Mouse (Mus musculus): Measurements from ENCODE around the gene Tmem213. TPM values are rescaled to one million over a fixed set of nuclear protein-coding genes. Genes with fewer than 3 reads are reported as not detected.

The Tmem213 gene
- total RNA-seq, 2 experiments from 2014 or later, result not detected

DNA sequence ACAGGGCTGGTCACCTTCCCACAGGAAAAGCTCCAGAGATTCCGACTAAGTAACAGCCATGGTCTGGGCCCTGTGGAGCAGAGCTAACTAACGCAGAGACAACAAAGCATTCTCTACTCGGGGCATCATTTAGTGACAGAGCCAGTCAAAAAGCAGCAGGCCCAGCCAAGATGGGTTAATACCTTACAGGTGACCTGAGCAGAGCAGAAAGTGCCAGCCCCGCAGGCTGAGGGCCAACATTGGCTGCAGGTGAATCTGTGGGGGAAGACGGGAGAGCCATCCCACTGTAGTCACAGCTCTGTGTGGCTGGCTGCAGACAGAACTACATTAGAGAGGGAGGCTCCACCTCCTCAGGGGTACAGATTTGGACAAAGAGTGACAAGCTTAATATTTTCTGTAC lies 38.2 kb downstream of the Tmem213 start:
- ATAC-seq (replicated peaks; ENCODE audit: low FRiP score, low TSS enrichment, poor library complexity, severe bottlenecking), result 0 out of 2 replicates have a peak, but pooled peaks have one; percentile 16

DNA sequence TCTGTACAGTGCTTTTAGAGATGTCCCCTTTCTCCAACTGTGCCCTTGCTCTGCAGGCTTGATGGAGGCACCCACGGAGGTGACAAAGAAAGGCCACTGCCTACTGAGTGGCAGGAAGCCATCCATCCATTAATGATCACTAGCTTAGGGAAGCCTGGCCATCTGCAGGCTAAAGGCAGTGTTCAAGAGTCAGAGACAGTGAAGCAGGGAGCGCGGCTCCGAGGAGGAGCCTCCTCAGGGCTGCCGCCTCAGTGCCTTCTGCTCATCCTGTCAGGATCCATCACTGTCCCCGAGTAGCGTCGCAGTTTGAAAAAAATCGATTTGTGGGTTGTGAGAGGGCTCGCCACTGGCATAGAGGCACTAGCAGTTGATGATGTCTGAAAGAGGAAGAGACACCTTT lies 39.6 kb downstream of the Tmem213 start:
- ATAC-seq (replicated peaks; ENCODE audit: low FRiP score, low TSS enrichment, poor library complexity, severe bottlenecking), result no peak

DNA sequence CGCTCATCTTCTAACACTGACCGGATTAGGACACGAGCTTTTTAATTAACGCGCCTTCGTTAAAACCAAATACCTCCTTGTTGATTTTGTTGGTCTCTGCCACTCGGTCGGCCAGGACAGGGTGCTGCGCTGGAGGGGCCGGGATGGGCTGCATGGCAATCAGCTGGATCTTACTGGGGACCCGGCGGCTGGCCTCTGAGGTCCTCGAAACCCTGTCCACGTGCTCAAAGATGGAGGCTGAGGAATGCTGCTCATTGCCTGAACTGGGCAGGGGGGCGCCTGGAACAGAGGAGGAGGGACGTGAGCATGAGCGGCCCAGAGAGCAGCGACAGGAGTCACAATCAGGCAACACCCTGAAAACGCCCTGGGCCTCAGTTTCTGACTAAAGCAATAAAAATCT lies 40.4 kb downstream of the Tmem213 start:
- no peak for ATAC-seq (replicated peaks; ENCODE audit: low FRiP score, low TSS enrichment, poor library complexity, severe bottlenecking)

DNA sequence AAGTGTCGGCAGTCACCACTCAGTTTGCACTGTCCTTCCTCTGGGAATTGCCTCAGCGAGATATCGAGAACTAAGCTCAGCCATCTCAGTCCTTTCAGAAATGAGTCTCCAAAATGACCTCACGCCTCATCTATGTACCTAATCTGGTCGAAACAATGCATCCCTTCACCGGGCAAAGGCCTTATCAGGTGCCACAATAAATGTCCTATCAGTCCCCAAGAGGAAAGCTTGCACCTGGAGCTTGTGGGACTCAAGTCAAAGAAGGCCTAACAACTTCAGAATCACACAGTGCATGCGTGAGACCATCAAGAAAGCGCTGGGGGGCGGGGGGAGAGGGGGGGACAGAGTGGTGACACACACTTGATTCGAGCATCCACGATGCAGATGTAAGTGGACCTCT lies 43.2 kb downstream of the Tmem213 start:
- peak; percentile 56 for ATAC-seq (replicated peaks; ENCODE audit: low FRiP score, low TSS enrichment, poor library complexity, severe bottlenecking)

DNA sequence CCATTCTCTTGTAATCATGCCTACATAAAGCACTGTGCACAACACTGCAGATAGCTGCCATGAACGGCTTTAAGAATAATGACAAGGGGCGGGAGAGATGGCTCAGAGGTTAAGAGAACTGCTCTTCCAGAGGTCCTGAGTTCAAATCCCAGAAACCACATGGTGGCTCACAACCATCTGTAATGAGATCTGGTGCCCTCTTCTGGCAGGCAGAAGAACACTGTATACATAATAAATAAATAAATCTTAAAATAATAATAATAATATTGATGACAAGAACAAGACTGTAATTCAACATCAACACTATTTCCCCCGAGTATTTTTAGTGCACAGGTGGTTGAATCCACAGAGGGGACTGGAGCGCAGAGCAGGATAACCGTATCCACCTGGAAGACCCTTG lies 47.1 kb downstream of the Tmem213 start:
- no peak for ATAC-seq (replicated peaks; ENCODE audit: low FRiP score, low TSS enrichment, poor library complexity, severe bottlenecking)

DNA sequence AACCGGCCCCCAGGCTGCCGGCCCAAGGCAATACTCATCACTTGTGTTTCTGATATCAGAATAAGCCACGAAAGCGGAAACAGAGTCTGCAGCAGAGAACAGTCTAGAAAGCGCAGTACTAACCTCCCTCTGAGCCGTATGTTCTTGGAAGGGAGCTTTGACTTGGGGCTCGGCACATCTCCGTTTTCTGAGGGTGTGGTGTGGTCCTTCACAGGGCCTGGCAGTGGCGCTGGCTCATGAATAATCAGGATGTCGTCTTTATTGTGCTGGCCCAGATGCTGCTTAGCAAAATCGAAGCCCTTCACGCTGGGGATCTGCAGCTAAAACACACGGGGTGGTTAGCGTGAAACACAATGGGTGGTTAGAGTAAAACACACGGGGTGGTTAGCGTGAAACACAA lies 48.9 kb downstream of the Tmem213 start:
- ATAC-seq (replicated peaks; ENCODE audit: low FRiP score, low TSS enrichment, poor library complexity, severe bottlenecking), result no peak

DNA sequence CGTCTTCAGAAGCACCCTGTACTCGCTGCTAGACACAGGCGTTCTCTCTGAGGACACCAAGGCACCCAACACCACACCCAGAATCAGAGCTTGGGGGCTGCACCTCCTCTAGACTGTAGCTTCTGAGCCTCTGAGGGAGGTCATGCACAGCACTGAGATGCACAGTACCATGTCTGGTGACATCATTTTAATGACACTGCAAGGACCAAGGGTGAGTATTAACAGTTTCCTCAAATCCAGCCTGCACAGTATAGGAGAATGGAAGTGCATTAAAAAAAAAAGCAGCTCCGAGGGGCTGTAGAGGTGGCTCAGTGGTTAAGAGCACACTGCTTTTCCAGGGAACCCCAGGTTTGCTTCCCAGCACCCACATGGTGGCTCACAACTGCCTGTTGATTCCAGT lies 50.5 kb downstream of the Tmem213 start:
- ATAC-seq (replicated peaks; ENCODE audit: low FRiP score, low TSS enrichment, poor library complexity, severe bottlenecking), result no peak

DNA sequence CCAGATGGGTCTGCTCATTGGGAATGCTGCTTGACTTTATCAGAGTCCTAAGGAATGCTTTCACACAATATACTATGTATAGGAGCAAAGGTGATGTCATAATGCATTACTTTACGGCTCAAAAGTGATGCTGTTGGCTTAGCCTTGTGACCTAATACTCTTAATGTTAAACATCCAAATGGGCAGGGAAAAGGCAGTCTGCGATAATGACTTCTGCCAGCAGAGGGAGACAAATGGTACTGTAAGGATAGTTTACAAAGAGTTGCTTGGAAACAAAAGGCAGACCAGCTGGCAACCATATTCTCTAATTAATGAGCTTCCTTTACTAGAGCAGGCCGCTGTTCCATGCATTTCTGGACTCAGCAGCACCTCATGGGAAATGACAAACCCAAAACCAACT lies 51.0 kb downstream of the Tmem213 start:
- peak; percentile 79 for ATAC-seq (replicated peaks; ENCODE audit: low FRiP score, low TSS enrichment, poor library complexity, severe bottlenecking)

DNA sequence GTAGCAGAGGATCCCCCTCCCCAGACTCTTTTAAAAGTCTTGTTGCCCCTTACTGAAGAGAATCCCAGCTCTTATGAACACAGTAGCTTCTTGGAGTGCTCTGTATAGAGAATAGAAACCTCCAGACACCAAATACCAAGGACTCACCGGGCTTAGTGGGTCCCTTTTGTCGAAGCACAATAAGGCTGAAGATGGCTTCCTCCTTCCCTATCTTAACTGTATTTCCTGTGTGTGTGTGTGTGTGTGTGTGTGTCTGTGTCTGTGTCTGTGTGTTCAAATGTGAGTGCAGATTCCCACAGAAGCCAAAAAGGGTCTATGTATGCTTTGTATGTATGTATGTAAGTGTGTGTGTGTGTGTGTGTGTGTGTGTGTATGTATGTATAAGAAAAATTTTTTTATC lies 51.5 kb downstream of the Tmem213 start:
- no peak for ATAC-seq (replicated peaks; ENCODE audit: low FRiP score, low TSS enrichment, poor library complexity, severe bottlenecking)

DNA sequence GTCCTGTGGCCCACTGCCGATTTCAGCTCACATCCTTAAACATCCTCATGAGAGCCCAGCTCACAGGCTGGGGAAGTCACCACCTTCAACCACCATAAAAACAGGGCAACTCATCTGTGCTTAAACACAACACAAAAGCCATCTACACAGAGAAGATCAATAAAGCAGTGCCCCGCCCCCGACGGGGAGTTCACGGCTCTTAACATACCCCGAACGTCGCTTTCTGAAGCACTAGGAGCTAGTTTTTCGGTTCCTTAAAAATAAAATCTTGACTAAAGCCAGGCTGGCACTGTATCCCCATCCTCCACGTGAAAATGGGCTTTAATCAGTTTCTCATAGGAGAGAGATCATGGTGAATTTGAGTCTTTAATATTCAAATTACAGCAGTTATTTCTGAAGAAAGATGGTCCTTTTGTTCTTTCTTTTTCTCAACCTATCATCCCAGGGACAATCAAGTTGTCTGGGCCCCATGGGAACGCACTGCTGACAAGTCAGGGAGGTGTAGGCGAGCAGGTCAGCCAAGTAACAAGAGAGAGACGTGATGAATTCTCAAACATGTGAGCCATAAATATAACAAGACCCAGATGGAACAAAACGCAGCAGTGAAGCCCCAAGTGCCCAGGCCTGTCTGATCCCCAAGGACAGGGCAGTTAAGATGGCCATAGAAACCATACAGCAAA lies 53.9 kb downstream of the Tmem213 start:
- ATAC-seq (replicated peaks; ENCODE audit: low FRiP score, low TSS enrichment, poor library complexity, severe bottlenecking), result no peak

DNA sequence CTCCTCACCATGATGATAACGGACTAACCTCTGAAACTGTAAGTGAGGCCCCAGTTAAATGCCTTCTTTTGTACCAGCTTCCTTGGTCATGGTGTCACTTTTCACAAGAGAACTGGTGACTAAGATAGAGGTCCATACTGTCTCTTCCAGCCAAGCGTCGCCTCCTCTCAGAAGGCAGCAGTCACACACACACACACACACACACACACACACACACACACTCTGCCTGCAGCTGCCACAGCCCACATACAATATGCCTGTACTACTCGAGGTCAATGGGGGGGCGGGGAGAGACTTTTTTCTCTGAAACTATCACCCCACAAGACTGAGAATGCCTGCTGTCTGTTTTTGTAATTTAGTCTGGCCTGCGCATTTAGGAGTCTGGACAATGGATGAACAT lies 55.6 kb downstream of the Tmem213 start:
- ATAC-seq (replicated peaks; ENCODE audit: low FRiP score, low TSS enrichment, poor library complexity, severe bottlenecking), result no peak

DNA sequence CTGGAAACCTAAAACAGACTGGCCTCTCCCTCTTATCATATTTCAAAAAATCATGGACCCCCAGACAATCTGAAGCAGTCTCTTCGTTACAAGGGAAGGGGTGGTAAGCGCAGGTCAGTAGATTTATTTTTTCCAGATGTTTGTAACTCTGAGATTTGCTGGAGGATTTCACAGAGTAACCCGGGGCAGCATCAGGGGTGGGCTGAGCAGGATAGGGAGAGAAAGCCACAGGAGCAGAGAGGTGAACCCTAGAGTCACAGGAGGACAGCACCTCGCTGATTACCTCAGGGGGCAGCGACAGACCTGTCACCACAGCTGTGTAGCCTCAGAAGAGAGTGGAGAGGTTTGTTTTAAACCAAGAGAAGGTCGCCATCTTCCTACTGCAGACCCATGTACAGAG lies 56.3 kb downstream of the Tmem213 start:
- ATAC-seq (replicated peaks; ENCODE audit: low FRiP score, low TSS enrichment, poor library complexity, severe bottlenecking), result no peak

Other genes with a start within 250 kb of the Tmem213 start
- gene Trim24, start 238.4 kb upstream of the Tmem213 start, total RNA-seq (2014; fragmentation: Nextera tagmentation), result 50.1 TPM in 2 replicates
- 22.5 and 35.4 TPM in 2 replicates for gene Trim24, start 238.4 kb upstream of the Tmem213 start, total RNA-seq (2017)
- not detected in 2 replicates for gene Svopl, start 62.3 kb upstream of the Tmem213 start, total RNA-seq (2014; fragmentation: Nextera tagmentation)
- not detected in 2 replicates for gene Svopl, start 62.3 kb upstream of the Tmem213 start, total RNA-seq (2017)
- 0.46 and 0.79 TPM in 2 replicates for gene Atp6v0a4, start 15.3 kb downstream of the Tmem213 start, total RNA-seq (2014; fragmentation: Nextera tagmentation)
- 2.5 TPM in 1 of 2 replicates, not detected in the other for gene Atp6v0a4, start 15.3 kb downstream of the Tmem213 start, total RNA-seq (2017)
- gene D630045J12Rik, start 144.8 kb downstream of the Tmem213 start, total RNA-seq (2014; fragmentation: Nextera tagmentation), result 0.72 and 3.0 TPM in 2 replicates
- 0.09 and 0.19 TPM in 2 replicates for gene D630045J12Rik, start 144.8 kb downstream of the Tmem213 start, total RNA-seq (2017)
- 6.9 and 7.3 TPM in 2 replicates for gene Zc3hav1l, start 190.0 kb downstream of the Tmem213 start, total RNA-seq (2014; fragmentation: Nextera tagmentation)
- gene Zc3hav1l, start 190.0 kb downstream of the Tmem213 start, total RNA-seq (2017), result 2.9 and 4.3 TPM in 2 replicates
- gene Zc3hav1, start 245.3 kb downstream of the Tmem213 start, total RNA-seq (2014; fragmentation: Nextera tagmentation), result 53.4 and 71.4 TPM in 2 replicates
- 60.1 and 64.0 TPM in 2 replicates for gene Zc3hav1, start 245.3 kb downstream of the Tmem213 start, total RNA-seq (2017)